Mouse (Mus musculus) lung, postnatal 25 days (tissue): Measurements from ENCODE around the gene Aplf.
"Not testable (repeated sequence)": the region's sequence is repeated elsewhere in the genome, so short reads cannot be mapped to it uniquely, and the experiment has no call there.

Experiments
- DNase-seq: peaks from one replicate; pipeline ENCODE4 v3.0.0; 2022; ENCODE audit warnings: low spot score

Gene Aplf

DNA sequence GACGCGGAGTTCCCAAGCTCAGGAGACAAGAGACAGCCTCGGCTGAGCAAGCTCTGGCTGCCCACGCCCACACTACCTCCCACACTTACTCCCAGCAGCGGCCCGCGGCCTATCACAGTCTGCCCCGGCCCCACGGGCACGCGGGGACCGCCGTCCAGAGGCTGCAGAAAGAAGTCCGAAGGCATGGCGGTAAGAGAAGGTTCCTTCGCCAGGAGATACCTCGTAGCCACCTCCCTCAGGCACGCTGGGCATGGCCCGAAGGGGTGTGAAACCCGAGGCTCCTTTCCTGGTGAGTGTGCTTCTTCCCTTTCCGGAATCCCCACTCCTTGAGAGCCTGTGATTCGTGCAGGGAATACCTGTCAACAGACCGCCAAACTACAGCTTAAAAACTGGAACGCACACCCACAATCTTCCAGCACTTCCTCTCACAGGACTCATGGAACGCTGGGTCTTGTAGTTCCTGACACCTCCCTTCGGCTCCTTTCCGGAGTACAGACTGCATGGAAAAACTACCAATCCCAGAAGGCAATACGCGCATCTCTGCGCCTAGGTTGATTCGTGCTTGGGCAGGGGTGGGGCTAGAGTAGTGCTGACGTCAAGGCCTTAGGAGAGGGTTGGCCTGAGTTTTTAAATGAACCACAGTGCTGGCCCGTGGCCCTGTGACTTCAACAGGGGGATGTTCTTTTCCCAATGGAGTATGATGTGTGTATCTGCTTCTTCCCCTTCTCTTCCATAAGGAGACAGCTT lies at the start of gene Aplf:
Aplf (minus strand) TSS at position 423 of the 747 bp plus-strand sequence.
- DNase-seq, result peak; percentile 96

DNA sequence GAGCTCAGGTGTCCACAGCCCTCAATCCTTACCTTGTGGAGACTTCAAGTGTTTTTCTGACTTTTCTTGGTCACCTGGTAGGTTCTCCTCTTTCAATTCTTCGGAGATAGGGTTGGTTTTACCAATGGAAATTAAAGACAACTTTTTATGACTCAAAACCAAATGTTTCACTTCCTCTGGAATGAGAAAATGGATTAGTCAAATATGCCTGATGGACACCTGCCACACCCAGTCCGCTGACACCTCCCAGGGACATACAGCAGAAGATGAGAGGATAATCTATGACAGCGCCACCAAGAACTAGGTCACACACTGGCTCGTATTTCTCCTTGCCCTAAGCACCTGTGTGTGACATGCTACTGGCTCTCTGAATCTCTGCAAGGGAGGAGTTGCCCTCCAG lies 42.1 kb upstream of the Aplf start:
- DNase-seq, result no peak

DNA sequence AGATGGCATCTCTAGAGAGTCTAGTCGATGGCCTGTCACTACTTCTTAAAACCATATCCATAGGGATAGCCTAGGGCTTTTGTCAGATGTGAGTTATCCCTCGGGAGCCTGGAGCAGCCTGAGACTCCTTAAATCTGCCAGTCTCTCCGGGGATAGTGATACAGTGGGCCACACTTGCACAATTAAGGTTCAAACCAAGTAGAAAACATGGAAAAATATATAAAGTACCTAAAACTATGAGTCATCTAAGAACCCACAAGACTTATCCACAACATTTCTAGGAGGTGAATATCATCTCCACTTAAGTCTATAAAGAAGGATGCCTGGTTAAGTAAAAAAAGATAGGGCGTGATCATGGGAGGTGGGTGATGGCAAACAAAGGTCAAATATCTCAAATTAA lies 40.3 kb upstream of the Aplf start:
- no peak for DNase-seq

DNA sequence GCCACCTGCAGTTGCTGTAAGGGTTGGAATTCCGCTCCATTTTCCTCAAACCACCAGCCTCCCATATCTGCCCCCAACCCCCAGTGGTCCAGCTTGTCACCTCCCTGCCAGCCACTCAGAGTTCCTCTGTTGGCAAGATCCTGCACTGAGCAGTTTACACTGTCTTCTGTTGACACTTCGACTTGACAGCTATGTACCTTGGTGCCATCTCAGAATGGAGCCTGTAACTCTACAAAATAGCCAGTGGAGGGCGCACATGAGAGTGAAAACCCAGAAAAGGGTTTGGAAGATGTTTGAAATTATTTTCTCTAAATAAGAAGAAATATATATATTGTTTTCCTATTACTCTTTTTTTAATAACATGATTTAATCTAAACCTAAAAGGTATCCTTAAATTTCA lies 34.3 kb upstream of the Aplf start:
- DNase-seq, result no peak

DNA sequence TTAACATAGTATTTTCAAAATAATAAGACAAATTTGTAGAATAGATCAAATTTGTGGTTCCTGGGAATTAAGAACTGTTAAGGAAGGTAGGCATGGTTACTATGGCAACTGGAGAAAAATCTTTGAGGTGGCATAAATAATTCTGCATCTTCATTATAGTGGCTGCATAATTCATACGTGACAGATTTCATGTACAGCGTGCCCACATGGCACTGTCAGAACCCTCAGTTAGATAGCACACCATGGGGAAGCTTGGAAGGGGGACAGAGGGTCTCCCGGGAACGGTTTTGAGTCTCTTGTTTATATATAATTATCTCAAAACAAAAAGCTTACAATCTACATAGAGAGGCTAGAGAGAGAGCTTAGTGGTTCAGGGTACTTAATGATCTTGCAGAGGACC lies 24.6 kb upstream of the Aplf start:
- DNase-seq, result no peak

DNA sequence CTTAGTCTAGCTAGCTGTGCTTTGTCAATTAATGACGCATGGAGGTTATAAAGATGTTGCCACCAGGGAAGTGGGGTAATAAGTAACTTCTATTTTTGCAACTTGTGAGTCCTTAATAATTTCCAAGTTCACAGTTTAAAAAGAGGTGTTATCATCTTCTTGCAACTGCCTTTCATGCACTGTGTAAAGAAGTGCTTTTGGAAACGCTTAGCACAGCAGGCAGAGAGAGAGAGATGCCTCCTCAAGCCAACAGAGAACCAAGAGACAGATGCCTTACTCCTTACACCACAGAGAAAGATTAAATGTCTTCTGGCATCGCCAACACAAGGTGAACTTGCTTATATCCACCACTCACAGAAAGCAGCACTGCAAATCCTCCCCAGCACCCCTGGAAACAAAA lies 24.0 kb upstream of the Aplf start:
- no peak for DNase-seq

DNA sequence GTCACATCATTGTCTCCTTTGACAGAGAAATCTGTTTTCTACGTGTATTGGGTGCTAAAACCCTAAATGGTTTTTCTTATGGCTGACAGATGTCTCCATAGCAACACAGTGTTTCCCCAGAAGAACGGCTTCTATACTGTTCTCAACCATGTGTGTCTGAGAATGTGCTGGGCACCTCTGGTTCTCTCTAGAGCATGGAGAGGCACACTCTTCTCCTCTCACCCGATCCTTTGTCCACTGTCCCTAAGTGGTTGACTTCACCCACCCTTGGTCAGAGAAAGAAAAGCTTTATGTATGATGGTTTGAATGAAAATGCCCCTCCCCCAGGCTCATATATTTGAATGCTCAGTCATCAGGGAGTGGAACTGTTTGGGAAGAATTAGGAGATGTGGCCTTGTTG lies 8.4 kb upstream of the Aplf start:
- DNase-seq, result no peak

DNA sequence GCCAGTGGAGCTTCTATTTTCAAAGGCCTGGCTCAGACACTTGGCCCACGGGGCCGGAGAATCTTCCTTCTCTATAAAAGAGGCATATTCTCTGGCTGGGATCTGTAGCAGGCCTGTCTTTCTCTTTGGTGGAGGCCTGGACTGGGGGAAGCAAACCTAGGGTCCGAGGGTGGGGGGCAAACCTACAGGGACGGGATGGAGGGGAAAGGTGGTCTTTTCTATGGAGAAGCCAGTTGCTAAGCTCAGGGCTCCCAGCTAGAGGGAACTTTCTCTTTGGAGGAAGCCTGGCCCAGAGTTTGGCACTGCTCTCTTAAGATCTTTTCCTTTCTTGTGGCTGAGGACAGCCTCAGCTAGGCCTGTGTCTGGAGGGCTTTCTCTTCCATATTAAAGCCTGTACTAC lies 668 bp upstream of the Aplf start:
- DNase-seq, result no peak

DNA sequence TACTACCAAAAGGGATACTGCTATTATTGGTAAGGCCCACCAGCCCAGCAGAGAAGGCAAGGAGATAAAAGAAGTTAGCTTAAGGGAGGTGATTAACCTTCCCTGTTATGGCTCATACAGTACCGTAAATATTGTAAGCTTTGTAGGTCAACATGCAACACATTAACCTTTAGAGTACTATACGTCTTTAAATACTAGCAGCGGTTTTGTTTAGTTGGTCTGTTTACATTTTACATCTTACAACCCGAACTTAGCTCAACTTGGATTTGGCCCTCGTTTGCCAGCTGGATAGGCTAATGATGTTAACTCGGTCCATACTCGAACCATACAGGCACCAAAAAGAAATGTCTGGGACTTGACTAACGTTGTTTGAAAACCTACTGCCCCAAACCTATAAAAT lies 640 bp downstream of the Aplf start:
- no peak for DNase-seq

DNA sequence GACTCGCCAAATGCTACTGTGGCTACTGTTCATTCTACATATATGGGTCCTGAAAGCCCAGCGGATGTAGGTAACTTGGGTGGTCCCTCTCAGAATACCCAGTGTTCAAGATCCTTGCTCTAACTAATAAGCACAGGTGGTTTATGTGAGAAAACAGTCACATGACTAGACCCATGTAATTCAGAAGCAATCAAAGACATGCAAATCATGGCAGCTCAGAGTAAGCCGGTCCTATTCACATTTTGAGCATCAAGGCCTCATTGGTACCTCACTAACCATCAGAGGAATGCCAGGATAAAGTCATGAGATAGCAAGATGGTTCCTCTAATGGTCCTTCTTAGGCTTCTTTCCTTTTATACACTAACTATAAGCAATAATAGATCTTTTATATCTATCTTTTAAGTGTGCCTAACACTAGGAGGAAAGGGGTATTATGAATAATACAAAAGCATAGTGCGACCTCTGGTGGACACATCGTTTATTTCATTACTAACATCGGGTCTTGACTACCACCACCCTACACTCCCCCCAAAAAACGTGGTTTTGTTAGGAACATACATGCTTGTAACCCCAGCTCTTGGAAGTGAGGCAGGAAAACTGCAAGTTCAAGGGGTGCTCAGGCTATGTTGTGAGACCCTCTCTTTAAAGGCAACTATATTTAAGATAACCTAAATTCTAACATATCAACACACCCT lies 2.0 kb downstream of the Aplf start:
- DNase-seq, result peak; percentile 58

DNA sequence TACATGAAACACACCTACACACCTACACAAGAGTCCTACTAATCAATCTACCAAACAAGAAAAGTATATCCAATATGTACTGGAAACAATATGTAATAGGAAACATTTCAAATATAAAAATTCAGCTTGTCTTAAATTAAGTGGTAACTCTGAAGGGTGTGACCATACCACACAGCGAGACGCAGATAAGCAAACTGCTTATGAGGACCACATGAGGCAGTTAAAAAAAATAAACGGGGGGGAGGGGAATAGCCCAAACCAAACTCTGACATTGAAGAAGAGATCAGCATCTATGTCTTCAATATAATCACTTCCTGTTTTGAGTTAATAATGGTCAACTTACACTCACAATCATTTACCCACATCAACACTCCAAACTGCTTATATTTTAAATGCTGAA lies 3.3 kb downstream of the Aplf start:
- DNase-seq, result no peak

DNA sequence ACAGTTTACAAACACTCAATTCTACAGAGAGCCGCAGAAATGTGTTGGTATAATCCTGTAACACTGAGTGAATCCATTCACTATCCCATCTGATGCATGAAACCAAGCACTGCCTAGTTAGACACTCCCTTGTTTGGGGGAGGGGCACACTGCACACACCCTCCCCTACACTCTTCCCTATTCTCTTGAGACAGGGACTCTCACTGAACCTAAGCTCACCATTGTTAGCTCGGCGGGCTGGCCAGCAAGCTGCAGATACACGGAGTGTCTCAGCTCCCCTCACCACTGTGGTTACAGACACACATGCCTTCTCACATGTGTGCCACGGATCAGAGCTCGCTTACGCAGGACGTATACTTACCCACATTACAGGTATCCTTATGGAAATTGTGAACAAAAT lies 4.2 kb downstream of the Aplf start:
- no peak for DNase-seq

DNA sequence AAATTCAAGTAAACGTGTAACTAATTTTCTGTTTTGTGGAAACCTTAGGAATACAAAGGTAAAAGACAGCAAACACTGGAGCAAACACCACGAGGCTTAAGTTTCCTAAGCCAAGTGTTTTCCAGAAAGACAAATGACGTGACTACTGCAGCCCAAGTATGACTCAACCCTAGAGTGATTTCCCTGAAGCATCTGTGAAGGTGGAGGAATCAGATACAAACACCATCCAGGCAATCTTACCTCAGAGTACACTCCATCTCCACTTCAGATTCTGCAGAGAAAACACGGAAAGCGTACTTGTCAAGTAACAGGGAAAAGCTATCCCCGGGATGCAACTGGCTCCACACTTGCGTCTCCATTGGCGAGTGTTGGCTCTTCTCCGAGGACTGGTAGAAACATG lies 8.5 kb downstream of the Aplf start:
- DNase-seq, result no peak

DNA sequence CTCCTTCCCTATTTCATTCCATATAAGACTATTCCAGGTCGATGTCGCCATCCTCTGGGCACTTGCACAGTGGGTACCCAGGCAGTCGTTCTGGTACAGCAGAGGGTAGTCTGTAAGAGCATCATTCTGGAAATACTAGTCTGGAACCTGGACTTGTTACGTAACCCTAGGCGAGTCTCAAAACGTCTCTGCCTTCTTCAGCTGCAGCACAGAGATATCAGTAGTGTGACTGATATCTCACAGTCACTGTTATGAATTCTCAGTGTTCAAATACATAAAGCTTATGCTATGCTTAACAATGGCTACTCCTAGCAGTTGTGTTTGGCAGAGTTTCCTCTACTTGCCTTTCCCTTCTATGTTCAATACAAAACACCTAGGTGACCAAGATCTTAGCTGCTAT lies 9.8 kb downstream of the Aplf start:
- DNase-seq, result no peak

DNA sequence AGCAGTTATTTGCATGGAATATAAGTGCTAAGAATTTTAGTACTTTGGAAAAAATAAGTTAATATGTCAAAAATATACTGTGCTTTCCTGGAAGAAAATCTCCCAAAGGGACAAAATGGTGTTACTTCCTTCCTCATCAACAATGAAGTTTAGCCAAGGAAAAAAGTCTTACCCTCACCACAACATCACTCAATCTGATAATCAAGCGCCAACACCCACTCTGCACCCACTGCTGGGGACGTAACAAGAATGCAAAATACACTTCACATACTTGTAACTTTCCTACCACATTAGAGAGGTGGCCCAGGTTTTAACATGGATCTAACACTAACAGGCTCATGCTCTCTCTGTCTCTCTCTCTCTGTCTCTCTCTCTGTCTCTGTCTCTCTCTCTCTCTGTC lies 10.3 kb downstream of the Aplf start:
- no peak for DNase-seq

DNA sequence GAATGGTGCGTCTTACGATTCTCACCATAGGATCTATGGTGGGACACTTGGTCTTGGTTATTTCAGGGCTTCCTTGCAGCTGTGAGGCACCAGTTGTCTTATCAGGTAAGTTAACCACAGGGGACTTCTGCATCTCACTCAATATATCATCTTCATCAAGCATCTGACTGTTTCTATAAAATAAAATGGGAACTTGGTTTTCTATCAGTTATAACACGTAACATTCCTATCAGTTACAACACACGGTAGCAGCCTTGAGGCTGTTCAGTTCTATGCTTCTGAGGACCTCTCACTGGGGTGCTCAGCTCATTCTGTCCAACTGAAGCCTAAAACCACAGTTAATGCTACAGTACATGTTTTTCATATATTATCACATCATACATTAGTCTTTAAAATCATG lies 13.2 kb downstream of the Aplf start:
- DNase-seq, result no peak

DNA sequence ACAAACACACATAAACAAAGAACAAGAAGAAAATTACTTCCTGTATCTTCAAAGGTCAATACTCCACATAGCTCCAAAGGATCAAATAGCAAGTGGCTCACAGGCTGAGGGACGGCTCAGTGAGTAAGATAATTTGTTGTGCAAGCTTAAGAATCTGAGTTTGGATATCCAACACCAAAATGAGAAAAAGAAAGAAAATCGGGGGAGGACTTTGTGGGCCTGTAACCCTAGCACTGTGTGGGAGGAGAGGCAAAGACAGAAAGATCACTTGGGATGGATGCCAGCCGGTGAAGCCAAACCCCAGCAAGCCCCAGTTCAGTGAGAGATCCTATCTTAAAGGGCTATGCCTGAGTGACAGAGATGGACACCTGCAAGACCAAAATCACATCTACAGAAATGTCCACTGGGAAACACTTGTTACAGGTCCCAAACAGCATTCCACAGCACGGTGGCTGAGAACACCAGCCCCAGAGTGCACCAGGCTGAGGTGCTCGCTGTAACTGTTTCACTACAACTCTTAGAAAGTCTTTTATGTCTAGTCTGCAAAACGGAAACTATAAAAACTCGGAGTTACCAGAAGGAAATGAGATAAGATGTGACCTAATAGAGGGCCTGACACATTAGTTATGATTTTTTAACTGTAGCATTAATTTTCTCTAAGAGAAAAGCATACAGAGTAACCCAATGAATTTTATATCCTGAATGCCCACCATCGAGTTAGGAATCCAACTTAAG lies 17.9 kb downstream of the Aplf start:
- DNase-seq, result no peak

DNA sequence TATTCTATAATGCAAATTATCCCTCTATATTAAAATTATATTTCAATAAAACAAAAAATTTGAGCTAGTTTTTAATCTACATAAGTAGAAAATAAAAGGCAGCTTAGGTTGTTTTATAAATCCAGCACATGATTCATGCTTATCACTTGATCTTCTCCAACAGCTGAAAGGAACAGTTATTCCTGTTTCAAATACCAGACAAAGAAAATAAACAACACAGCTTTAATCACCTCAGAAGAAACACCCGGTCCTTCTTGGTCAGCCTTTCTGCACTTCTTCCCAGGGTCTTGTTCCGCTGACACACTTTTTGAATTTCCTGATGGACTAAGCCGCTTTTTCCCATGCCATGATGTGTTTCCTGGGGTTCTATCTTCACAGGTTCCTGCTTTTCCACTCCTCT lies 18.5 kb downstream of the Aplf start:
- DNase-seq, result no peak

DNA sequence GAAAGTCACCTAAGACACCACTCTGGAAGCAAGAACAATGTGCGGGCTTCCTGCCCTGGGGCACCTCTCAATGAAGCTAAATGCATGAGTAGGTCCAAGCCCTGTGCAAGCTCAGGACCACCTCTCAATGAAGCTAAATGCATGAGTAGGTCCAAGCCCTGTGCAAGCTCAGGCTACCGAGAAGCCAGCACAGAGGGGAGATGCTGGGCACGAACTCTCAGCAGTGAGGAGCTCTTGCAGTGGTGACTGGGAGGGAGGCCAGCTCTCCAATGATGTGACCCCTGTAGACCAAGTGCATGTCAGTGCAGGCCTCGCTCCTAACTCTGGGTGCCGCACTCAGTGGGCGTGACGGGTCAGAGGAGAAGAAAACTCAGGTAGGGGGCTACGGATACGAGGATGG lies 19.3 kb downstream of the Aplf start:
- DNase-seq, result no peak

DNA sequence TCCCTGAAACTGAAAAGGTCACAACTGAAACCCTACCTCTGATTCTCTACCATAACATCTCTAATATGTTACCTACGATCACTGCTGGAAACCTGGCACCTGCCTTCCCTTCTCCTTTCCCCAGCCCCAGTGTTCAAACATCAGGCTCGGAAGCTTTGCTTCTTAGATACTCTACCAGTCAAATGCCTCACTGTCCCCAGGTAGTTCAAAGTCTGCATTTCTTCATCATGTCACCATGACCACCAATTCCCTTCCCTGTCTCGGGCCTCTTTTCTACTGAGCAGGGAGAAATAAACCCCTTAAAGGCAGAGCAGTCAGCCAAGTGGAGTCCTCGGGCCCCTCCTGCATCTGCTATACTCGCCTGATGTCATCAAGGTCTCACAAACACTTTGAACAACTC lies 20.2 kb downstream of the Aplf start:
- no peak for DNase-seq

DNA sequence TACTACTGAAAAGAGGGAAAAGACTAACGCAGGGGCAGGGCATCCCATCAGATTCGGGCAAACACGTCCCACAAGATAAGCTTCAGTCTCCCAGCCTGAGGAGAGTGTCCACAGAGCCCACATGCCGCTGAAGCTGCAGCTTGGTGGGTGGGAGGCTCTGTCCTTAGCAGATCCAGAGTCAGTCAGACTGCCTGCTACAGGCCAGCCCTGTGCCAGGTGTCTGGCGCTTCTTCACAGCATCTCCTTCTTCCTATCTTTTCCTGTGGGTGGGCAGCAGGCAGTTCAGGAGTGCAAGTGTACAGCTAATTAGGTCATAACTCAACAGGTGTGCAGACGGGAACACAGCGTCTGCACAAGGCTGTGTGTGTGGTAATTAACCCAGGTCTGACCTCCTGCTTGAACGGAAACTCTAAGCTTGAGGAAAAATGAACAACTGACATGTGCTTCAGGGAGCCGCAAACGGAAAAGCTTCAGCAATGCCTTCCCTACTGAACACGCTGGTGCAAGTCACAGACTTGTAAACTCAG lies 33.8 kb downstream of the Aplf start:
- DNase-seq, result no peak

DNA sequence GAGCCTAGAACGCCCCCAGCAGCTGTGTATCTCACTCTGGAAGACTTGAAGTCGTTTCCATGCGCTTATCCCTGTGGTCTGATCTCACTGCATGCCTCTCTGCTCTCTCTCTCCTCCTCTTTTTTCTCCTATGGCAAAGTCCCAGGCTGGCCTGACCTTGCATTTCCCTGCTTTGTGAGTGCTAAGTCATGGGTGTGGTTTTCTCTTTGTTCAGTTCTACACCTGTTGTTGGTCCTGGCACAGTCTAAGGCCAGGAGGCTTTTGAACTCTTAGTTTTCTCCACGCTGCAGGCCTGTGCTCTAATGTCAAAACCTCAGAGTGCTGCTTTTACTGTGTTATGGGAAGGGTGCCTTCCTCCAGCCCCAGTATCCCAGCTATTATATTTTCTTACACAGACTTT lies 39.8 kb downstream of the Aplf start:
- no peak for DNase-seq

DNA sequence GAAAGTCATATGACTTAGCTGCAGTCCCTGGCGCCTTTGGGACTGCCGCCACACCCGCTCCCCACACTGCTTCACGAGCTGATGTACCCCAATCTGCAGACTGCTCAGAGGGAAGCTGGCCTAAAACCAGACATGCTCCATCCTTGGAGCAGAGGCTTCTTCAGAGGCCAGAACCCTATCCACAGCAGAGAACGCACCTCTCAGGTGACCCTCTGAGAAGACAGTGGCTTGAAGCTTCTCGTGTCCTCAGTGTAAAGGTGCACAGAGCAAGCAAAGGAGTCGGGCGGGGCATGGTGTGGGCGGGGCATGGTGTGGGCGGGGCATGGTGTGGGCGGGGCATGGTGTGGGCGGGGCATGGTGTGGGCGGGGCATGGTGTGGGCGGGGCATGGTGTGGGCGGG lies 43.1 kb downstream of the Aplf start:
- not testable (repeated sequence) for DNase-seq
